Mouse (Mus musculus) embryonic facial prominence, embryonic 11.5 days (tissue): ENCODE measurements at regions not wholly inside any gene's neighbourhood (a gene's known extent, or its start where the extent isn't known, plus 50 kb on each side); places are given as distances from the start of the nearest gene placed in this dataset.

Source experiments
- ATAC-seq: fragments of 200-750 bp; cut with Nextera tagmentation; replicated peaks from 2 replicates; pipeline ENCODE4 v1.8.0; 2017; ENCODE audit warnings: low read depth; ENCODE audit not compliant: insufficient number of reproducible peaks, low FRiP score, low TSS enrichment
- DNase-seq: peaks from one replicate; pipeline ENCODE4 v3.0.0-alpha.2; 2015; ENCODE audit warnings: low spot score
- H3K27ac ChIP-seq: fragments of 300-500 bp; sonication (generic); replicated peaks from 2 replicates; pipeline ENCODE4 v1.5.1; 2014; ENCODE audit warnings: mild to moderate bottlenecking, low read depth, low read length, control low read depth
- H3K27me3 ChIP-seq: fragments of 300-500 bp; sonication (generic); 2 replicates; pipeline ENCODE4 v1.6.1; 2014; ENCODE audit warnings: mild to moderate bottlenecking, low read length, moderate library complexity, mixed read lengths; ENCODE audit not compliant: control insufficient read depth, insufficient read depth
- H3K36me3 ChIP-seq: fragments of 300-500 bp; sonication (generic); replicated peaks from 2 replicates; pipeline ENCODE4 v1.6.1; 2014; ENCODE audit warnings: low read depth, mild to moderate bottlenecking, low read length, moderate library complexity, mixed read lengths; ENCODE audit not compliant: control insufficient read depth, insufficient read depth
- H3K4me1 ChIP-seq: fragments of 300-500 bp; sonication (generic); 2 replicates; pipeline ENCODE4 v1.6.1; 2014; ENCODE audit warnings: low read length, mixed read lengths; ENCODE audit not compliant: control insufficient read depth, insufficient read depth
- H3K4me2 ChIP-seq: fragments of 300-500 bp; sonication (generic); 2 replicates; pipeline ENCODE4 v1.6.1; 2014; ENCODE audit warnings: low read depth, mild to moderate bottlenecking, control low read depth, low read length, moderate library complexity
- H3K4me3 ChIP-seq: fragments of 300-500 bp; sonication (generic); 2 replicates; pipeline ENCODE4 v1.5.1; 2014; ENCODE audit warnings: low read depth, low read length, control low read depth
- H3K9ac ChIP-seq: fragments of 300-500 bp; sonication (generic); replicated peaks from 2 replicates; pipeline ENCODE4 v1.6.1; 2014; ENCODE audit warnings: mild to moderate bottlenecking, control low read depth, low read length
- H3K9me3 ChIP-seq: fragments of 300-500 bp; sonication (generic); replicated peaks from 2 replicates; pipeline ENCODE4 v1.6.1; 2016; ENCODE audit warnings: mild to moderate bottlenecking, low read length, inconsistent platforms, mixed read lengths; ENCODE audit not compliant: control insufficient read depth
- WGBS: fragments of 180-500 bp; shearing (Covaris S2); extraction: QIAGEN DNeasy Blood & Tissue Kit; methylation state at CpG from one replicate; pipeline ENCODE4 v1.1.7; 2014; 5-methylcytosine and 5-hydroxymethylcytosine counted together

DNA sequence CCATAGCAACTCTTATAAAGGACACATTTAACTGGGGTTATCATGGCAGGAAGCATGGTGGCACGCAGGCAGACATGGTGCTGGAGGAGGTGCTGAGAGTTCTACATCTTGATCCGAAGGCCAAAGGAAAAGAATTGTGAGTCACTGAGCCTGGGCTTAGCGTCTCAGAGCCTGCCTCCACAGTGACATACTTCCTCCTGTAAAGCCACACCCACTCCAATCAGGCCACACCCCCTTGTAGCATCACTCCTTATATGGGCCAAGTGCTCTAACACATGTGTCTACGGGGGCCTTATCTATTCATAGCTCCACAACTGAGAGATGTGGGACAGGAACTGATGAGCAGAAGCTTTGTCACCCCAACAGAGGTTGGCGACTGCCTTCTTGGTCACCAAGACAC is 191.1 kb upstream of the Serp2 start:
- H3K27ac ChIP-seq = no peak overlapping the region

DNA sequence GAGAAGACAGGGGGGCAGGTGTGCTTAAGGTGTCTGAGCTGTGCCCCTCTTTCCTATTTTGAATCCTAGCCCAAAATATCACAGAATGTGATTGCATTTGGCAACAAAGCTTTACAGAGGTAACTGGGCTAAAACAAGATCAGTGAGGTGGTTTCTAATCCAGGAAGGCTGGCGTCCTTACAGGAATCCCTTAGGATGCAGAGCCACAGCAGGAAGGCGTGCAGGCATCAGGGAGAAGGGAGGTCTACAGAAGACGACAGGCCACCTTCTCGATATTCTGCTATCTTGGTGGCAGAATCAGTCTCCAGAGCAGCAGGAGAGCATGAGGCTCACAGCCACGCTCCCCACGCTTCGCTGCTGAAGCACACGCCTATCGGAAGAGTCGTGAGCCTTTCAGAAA is 189.6 kb upstream of the Serp2 start:
- Histone ChIP-seq H3K27ac (no peak overlapping the region), H3K4me1 (no peaks in the 10 kb centered on the region), H3K9ac (no peak overlapping the region), H3K36me3 (no peaks in the 10 kb centered on the region), H3K27me3 (no peaks in the 10 kb centered on the region), H3K4me3 (no peak overlapping the region), H3K4me2 (no peak overlapping the region), H3K9me3 (no peaks in the 10 kb centered on the region)
- ATAC-seq (no peak), DNase-seq (no peak)
- WGBS = 86% methylated on average over 10 of the region's 10 CpGs

More for the DNA sequence above, 191.1 kb upstream of the Serp2 start:
- no peaks in the 10 kb centered on the region for H3K36me3 ChIP-seq
- no peak for ATAC-seq
- no peaks in the 10 kb centered on the region for H3K4me1 ChIP-seq
- WGBS = 93% methylated on average over 5 of the region's 5 CpGs
- H3K27me3 ChIP-seq = no peaks in the 10 kb centered on the region
- no peaks in the 10 kb centered on the region for H3K9me3 ChIP-seq
- no peak overlapping the region for H3K4me2 ChIP-seq
- H3K4me3 ChIP-seq = no peak overlapping the region
- no peak overlapping the region for H3K9ac ChIP-seq
- no peak for DNase-seq

DNA sequence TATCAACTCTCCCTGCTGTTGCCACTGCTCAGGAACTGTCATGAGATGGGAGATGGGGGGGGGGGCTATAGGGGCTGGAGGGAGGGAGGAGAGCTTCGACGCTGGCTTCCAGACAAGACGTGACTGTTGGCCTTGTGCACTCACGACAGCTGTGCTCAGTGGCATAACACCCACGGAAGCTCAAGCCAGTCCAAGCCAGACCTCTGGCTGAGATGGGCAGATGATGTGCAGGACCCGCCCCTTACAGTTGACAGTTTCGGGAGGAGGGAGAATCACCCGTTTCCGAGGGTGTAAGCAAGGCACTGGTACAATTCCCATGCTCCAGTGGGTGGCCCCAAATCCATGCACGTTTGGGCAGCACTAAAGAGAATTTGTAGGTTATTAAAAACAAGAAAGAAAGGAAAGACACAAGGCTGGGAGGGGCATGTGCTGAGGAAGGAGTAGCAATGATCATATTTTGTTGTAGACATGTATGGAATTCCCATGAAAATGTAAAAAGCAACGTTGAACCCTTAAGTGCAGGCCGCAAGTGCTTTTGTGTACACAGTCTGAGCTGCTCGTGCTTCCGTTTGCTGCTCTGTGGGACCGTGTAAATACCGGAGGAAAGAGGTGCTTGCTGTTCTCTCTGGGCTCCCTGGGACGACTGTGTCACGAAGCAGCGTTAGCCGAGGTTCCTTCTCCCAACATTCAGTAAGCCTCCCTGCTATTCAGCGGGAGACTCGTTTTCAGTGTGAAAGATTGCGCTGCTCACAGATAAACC is 188.2 kb upstream of the Serp2 start:
- ATAC-seq (no peak), DNase-seq (no peak)
- Histone ChIP-seq H3K4me2 (no peak overlapping the region), H3K36me3 (no peaks in the 10 kb centered on the region), H3K4me3 (no peak overlapping the region), H3K4me1 (no peaks in the 10 kb centered on the region), H3K27ac (no peak overlapping the region), H3K9me3 (no peaks in the 10 kb centered on the region), H3K27me3 (no peaks in the 10 kb centered on the region), H3K9ac (no peak overlapping the region)
- WGBS = 76% methylated on average over 23 of the region's 23 CpGs

DNA sequence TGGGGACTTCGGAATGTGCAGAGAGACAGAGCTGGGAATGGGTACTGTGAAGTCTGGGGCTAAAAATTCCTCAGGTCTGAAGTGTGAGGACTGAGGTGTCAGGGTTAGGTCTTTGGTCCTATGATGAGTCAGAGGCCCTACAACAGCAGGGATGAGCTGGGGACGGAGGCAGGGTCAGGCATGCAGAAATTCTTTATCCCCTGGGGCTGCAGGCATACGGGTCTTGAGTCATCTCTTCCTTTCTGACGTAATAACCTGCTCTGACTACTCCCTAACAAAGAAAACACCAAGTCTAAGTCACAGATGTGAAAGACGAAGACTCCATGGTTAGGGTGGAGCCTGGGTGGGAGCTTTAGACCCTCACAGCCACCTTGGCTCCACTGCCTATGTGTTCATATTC is 185.6 kb upstream of the Serp2 start:
- Histone ChIP-seq H3K9ac (no peak overlapping the region), H3K27me3 (no peaks in the 10 kb centered on the region), H3K27ac (no peak overlapping the region), H3K4me1 (no peaks in the 10 kb centered on the region), H3K9me3 (no peaks in the 10 kb centered on the region), H3K4me2 (no peak overlapping the region), H3K4me3 (no peak overlapping the region), H3K36me3 (no peaks in the 10 kb centered on the region)
- ATAC-seq (no peak), DNase-seq (no peak)
- WGBS = 83% methylated on average over 5 of the region's 5 CpGs

DNA sequence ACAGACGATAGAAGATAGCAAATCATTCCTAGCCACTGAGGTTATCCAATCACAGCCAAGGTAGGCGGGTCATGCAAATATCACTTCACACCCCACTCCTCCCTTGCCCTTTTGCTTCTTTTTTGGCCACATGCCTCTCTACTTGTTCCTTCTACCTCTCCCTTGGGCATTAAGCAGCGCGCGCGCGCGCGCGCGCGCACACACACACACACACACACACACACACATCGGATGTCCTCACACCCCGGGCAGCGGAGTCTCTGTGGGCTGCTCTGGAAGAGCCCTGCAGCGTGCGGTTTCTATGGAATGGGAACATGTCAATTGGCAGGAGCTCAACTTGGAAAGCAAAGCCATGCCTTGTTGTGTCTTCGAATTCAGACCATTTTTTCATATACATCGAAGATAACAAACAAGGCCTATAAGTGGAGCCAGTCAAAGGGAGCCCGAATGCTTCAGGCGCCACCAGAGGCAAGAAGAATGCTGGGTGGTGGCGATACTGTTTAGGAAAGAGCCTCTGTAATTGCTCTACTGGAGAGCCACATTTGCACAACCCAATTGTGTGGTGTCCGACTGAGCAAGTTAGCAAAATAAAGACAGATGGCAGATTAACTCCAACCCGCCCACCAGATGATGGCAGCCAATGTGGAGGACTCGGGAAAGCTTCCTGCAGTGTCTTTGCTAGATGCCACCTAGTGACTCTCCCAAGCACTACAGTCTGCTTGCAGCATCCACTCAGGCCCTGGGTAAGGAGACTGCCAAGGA is 183.3 kb upstream of the Serp2 start:
- ATAC-seq (no peak; the same call in 1 of the 2 replicates), DNase-seq (peak; percentile 73)
- WGBS = 68% methylated on average over 25 of the region's 25 CpGs
- Histone ChIP-seq H3K4me1 (no peaks in the 10 kb centered on the region), H3K4me2 (no peak overlapping the region), H3K27ac (no peak overlapping the region), H3K4me3 (no peak overlapping the region), H3K9me3 (no peaks in the 10 kb centered on the region), H3K36me3 (no peaks in the 10 kb centered on the region), H3K27me3 (no peaks in the 10 kb centered on the region), H3K9ac (no peak overlapping the region)

DNA sequence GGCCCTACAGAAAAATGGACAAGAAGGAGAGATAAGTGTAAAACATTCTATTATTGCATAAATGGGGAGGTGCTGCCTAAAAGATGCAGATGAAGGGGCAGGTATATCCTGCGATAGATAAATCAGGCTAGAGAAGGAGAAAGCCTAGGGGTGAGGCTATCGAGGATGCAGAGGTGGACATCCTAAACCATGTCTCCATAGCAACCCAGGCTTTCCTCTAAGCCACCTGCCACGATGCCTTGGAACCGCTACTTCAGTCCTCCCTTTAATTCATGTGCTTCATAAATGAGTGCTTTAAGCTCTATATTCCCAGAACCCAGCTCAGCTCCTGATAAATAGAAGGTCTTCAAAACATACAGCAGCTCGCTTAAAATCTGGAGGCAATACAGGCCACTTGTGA is 179.3 kb upstream of the Serp2 start:
- Histone ChIP-seq H3K27ac (no peak overlapping the region), H3K4me3 (no peak overlapping the region), H3K9me3 (no peaks in the 10 kb centered on the region), H3K9ac (no peak overlapping the region), H3K4me2 (no peak overlapping the region), H3K4me1 (no peaks in the 10 kb centered on the region), H3K27me3 (no peaks in the 10 kb centered on the region), H3K36me3 (no peaks in the 10 kb centered on the region)
- no peak for DNase-seq
- 90% methylated on average over 5 of the region's 5 CpGs for WGBS
- no peak for ATAC-seq

DNA sequence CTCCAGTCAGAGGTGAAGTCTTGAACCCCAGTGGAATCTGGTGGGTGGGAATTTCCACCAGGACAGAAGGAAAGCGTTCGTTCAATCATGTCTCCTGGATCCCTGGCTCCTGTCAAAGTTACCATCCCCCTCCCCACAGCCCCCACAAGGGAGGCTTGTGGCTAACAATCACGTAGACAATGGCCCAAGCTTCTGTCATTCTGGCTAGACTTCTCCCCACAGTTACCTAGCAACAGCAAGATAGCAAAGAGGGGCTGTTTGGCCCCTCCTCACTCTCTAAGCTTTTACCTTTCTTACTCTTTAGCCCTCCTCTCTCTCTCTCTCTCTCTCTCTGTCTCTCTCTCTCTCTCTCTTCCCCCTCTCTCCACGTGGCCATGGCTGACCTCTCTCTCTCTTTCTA is 178.4 kb upstream of the Serp2 start:
- Histone ChIP-seq H3K4me3 (no peak overlapping the region), H3K36me3 (no peaks in the 10 kb centered on the region), H3K27me3 (no peaks in the 10 kb centered on the region), H3K4me1 (no peaks in the 10 kb centered on the region), H3K9ac (no peak overlapping the region), H3K27ac (no peak overlapping the region), H3K9me3 (no peaks in the 10 kb centered on the region), H3K4me2 (no peak overlapping the region)
- no peak for ATAC-seq
- 52% methylated on average over 4 of the region's 4 CpGs for WGBS
- DNase-seq = peak; percentile 14

DNA sequence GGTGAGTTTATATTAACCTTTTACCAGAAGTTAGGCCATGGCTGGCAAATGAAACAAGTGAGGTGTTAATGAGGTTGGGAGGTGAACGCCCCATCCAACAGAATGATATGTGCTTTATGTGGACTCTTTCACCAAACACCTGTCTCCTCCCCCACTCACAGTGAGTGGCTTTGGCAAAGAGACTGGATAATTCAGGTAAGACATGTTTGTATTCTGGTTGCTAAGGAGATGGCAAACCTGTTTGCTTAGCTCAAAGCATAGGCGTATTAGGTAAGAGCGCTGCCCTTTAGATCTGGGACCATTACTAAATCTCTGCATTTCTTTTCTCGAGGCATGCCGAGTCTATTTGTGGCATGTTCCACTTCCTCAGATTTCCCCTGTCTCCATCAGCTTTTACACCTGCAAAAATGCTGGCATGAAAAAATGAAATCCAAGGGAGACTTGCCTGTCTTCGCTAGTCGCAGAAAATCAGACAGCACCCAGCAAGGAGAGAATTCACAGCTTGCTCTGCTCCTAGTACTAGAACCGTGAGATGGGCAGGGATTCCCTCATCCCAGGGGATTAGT is 176.7 kb upstream of the Serp2 start:
- no peak overlapping the region for H3K9ac ChIP-seq
- WGBS = 76% methylated on average over 8 of the region's 8 CpGs
- H3K9me3 ChIP-seq = no peaks in the 10 kb centered on the region
- H3K4me1 ChIP-seq = no peaks in the 10 kb centered on the region
- H3K27me3 ChIP-seq = no peaks in the 10 kb centered on the region
- no peak overlapping the region for H3K27ac ChIP-seq
- no peak overlapping the region for H3K4me3 ChIP-seq
- H3K36me3 ChIP-seq = no peaks in the 10 kb centered on the region
- ATAC-seq (no peak), DNase-seq (peak; percentile 52)
- H3K4me2 ChIP-seq = no peak overlapping the region
